Mouse (Mus musculus): ENCODE data around the gene Cd2.

Cd2 gene

GRCm38 (mm10) chr3:101228868-101229550 lies 58.7 kb downstream of the Cd2 start:
- DNase-seq (ENCODE audit: low read depth, low spot score): no peak

DNA sequence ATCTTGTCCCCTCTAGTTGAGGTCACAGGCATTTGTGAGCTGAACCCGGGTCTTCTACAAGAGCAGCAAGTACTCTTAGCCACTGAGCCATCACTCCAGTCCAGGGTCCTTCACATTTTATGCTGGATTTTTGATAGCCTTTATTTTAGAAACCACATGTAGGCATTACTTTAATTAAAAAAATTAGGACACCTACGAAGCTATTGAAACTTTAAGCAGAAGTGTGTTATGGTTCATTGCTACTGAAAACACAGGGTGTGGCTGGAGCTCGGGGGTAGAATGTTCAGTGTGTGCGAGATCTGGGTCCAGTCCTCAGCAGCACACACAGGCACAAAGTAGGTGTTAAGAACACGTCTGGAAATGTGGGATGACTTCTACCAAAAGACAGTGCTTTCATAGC lies 59.7 kb downstream of the Cd2 start:
- no peak for DNase-seq (ENCODE audit: low read depth, low spot score)

Measured in telencephalon, adult 2 months (tissue).